ENCODE assay signal across 8 mouse cellular contexts in the genomic region with DNA sequence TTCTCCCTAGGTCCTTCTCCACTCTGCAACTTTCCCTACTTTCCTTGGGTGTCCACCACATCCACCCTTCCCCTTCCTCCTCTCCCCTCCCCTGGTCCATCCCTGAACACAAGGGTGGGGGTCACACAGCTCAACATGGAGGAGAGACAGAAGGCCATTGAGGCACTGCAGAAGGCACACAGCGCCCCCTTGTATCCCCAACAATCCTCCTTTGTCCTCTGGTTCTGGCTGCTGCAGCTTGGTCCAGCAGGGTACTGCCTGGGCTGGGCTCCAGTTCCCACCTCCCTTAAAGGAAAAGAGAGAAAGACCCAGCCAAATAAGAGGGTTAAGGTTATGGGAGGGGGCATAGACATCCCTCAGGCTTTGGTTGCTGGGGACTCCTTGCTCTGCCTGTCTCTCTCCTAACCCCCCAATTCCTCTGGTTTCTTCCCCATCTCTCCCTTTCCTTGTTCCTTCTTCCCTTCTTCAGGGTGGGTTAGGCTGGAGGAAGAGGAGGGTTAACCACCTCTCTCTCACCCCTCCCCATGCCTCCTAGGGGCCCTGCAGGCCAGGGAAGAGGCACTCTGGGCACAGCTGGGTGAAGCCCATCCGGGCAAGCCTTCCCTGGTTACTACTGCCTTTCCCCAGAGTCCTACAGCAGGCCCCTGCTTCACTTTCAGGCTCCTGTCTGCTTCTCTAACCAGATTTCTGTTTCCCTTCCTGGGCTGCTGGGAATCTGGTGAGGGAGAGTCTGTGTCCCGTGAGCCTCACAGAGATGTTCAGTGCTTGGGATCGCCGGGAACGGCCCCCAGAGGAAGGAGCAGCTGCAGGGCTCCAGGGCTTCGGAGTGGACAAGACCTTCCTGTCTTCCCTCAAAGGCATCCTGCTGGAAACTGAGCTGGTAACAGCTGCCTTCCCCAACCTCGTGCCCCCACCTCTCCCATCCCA. TPM values are rescaled to one million over a fixed set of nuclear protein-coding genes. Genes with fewer than 3 reads are reported as not detected.
DNase-seq lines count a peak whose midpoint lies in the region; ATAC-seq lines count a peak whose summit lies in the region.

A gene (plus strand): TSS at position 358 of the 927 bp plus-strand sequence.

- no peak for DNase-seq in heart, adult 8-10 months (ENCODE audit: low spot score)
- peak; percentile 75 for DNase-seq in embryonic facial prominence, embryonic 14.5 days (ENCODE audit: low spot score)
- no peak for DNase-seq in intestine, embryonic 14.5 days (ENCODE audit: low spot score)
- no peak for DNase-seq in Muller cell, postnatal 12 days (ENCODE audit: inconsistent ontology term)
- DNase-seq in urinary bladder, adult 2 months (ENCODE audit: low spot score), result no peak

- H3K27ac ChIP-seq in heart, embryonic 12.5 days (ENCODE audit: poor library complexity, severe bottlenecking), result 0 out of 2 replicates have a peak within 1 kb of the TSS, but pooled peaks have one; percentile 5
- peak within 1 kb of the TSS; percentile 82 for H3K27ac ChIP-seq in embryonic facial prominence, embryonic 14.5 days (replicated peaks; ENCODE audit: low read depth, low read length)
- peak within 1 kb of the TSS; percentile 75 for H3K27ac ChIP-seq in intestine, embryonic 14.5 days (ENCODE audit: low read depth)
- peak within 1 kb of the TSS; percentile 92 for H3K27ac ChIP-seq in limb, embryonic 13.5 days
- 0 out of 2 replicates have a peak within 1 kb of the TSS, but pooled peaks have one; percentile 36 for H3K27ac ChIP-seq in stomach, embryonic 16.5 days (ENCODE audit: low read length)

- H3K9ac ChIP-seq in heart, embryonic 12.5 days, result peak within 1 kb of the TSS; percentile 21; the same call in 1 of the 2 replicates
- peak within 1 kb of the TSS; percentile 39; the same call in 1 of the 2 replicates for H3K9ac ChIP-seq in embryonic facial prominence, embryonic 14.5 days (ENCODE audit: low read depth, low read length)
- 0 out of 2 replicates have a peak within 1 kb of the TSS, but pooled peaks have one; percentile 11 for H3K9ac ChIP-seq in intestine, embryonic 14.5 days (ENCODE audit: low read length)
- peak within 1 kb of the TSS; percentile 53 for H3K9ac ChIP-seq in limb, embryonic 13.5 days
- H3K9ac ChIP-seq in stomach, embryonic 16.5 days (ENCODE audit: low read length), result peak within 1 kb of the TSS; percentile 26; the same call in 1 of the 2 replicates

- peaks cover 14% of the 10 kb centered on the region for H3K4me1 ChIP-seq in heart, embryonic 12.5 days (replicated peaks)
- peaks cover 9% of the 10 kb centered on the region for H3K4me1 ChIP-seq in embryonic facial prominence, embryonic 14.5 days (ENCODE audit: control insufficient read depth, insufficient read depth, low read length)
- H3K4me1 ChIP-seq in intestine, embryonic 14.5 days (replicated peaks; ENCODE audit: control insufficient read depth, insufficient read depth, low read length), result peaks cover 11% of the 10 kb centered on the region
- H3K4me1 ChIP-seq in limb, embryonic 13.5 days, result peaks cover 35% of the 10 kb centered on the region
- H3K4me1 ChIP-seq in stomach, embryonic 16.5 days (ENCODE audit: control insufficient read depth, insufficient read depth, low read length), result 0 out of 2 replicates have a peak, but pooled peaks cover 6% of the 10 kb centered on the region

- WGBS in heart, embryonic 12.5 days, result 21% methylated on average over 8 of the region's 8 CpGs
- 11% methylated on average over 8 of the region's 8 CpGs for WGBS in embryonic facial prominence, embryonic 14.5 days
- WGBS in intestine, embryonic 14.5 days, result 37% methylated on average over 8 of the region's 8 CpGs
- WGBS in limb, embryonic 13.5 days, result 29% methylated on average over 8 of the region's 8 CpGs
- WGBS in stomach, embryonic 16.5 days, result 36% methylated on average over 8 of the region's 8 CpGs

- no peaks in the 10 kb centered on the region for H3K9me3 ChIP-seq in heart, embryonic 12.5 days (replicated peaks)
- H3K9me3 ChIP-seq in embryonic facial prominence, embryonic 14.5 days (ENCODE audit: control insufficient read depth, low read length), result no peaks in the 10 kb centered on the region
- no peaks in the 10 kb centered on the region for H3K9me3 ChIP-seq in intestine, embryonic 14.5 days (ENCODE audit: control insufficient read depth, low read length)
- no peaks in the 10 kb centered on the region for H3K9me3 ChIP-seq in limb, embryonic 13.5 days
- H3K9me3 ChIP-seq in stomach, embryonic 16.5 days (replicated peaks; ENCODE audit: control insufficient read depth, low read length), result no peaks in the 10 kb centered on the region

- peaks cover 5% of the 10 kb centered on the region for H3K36me3 ChIP-seq in heart, embryonic 12.5 days
- H3K36me3 ChIP-seq in embryonic facial prominence, embryonic 14.5 days (ENCODE audit: control insufficient read depth, insufficient read depth, low read length), result no peaks in the 10 kb centered on the region
- no peaks in the 10 kb centered on the region for H3K36me3 ChIP-seq in intestine, embryonic 14.5 days (ENCODE audit: control insufficient read depth, insufficient read depth, low read length)
- H3K36me3 ChIP-seq in limb, embryonic 13.5 days, result no peaks in the 10 kb centered on the region
- no peaks in the 10 kb centered on the region for H3K36me3 ChIP-seq in stomach, embryonic 16.5 days (ENCODE audit: control insufficient read depth, insufficient read depth, low read length)

- peaks cover 10% of the 10 kb centered on the region; the same call in 1 of the 2 replicates for H3K27me3 ChIP-seq in heart, embryonic 12.5 days (replicated peaks)
- no peaks in the 10 kb centered on the region for H3K27me3 ChIP-seq in embryonic facial prominence, embryonic 14.5 days (replicated peaks; ENCODE audit: control insufficient read depth, insufficient read depth, low read length)
- H3K27me3 ChIP-seq in intestine, embryonic 14.5 days (replicated peaks; ENCODE audit: control insufficient read depth, insufficient read depth, low read length), result no peaks in the 10 kb centered on the region
- H3K27me3 ChIP-seq in limb, embryonic 13.5 days, result no peaks in the 10 kb centered on the region
- H3K27me3 ChIP-seq in stomach, embryonic 16.5 days (ENCODE audit: control insufficient read depth, insufficient read depth, low read length), result no peaks in the 10 kb centered on the region; the same call in 1 of the 2 replicates

- no peak within 1 kb of the TSS for H3K4me3 ChIP-seq in heart, embryonic 12.5 days
- H3K4me3 ChIP-seq in embryonic facial prominence, embryonic 14.5 days (ENCODE audit: low read depth, low read length), result no peak within 1 kb of the TSS
- no peak within 1 kb of the TSS for H3K4me3 ChIP-seq in intestine, embryonic 14.5 days (ENCODE audit: low read depth, low read length)
- H3K4me3 ChIP-seq in limb, embryonic 13.5 days, result peak within 1 kb of the TSS; percentile 23
- H3K4me3 ChIP-seq in stomach, embryonic 16.5 days (replicated peaks; ENCODE audit: low read length), result no peak within 1 kb of the TSS

- H3K4me2 ChIP-seq in heart, embryonic 12.5 days, result no peak within 1 kb of the TSS
- peak within 1 kb of the TSS; percentile 25 for H3K4me2 ChIP-seq in embryonic facial prominence, embryonic 14.5 days (ENCODE audit: low read depth, low read length)
- 0 out of 2 replicates have a peak within 1 kb of the TSS, but pooled peaks have one; percentile 4 for H3K4me2 ChIP-seq in intestine, embryonic 14.5 days (ENCODE audit: low read length)
- H3K4me2 ChIP-seq in limb, embryonic 13.5 days (replicated peaks), result peak within 1 kb of the TSS; percentile 48
- no peak within 1 kb of the TSS for H3K4me2 ChIP-seq in stomach, embryonic 16.5 days (ENCODE audit: low read depth, low read length)

- ATAC-seq in heart, embryonic 12.5 days (ENCODE audit: insufficient number of reproducible peaks, low FRiP score), result no peak
- peak; percentile 44 for ATAC-seq in embryonic facial prominence, embryonic 14.5 days (ENCODE audit: low read depth)
- peak; percentile 32; the same call in 1 of the 2 replicates for ATAC-seq in intestine, embryonic 14.5 days (replicated peaks; ENCODE audit: low FRiP score, low TSS enrichment, low read depth)
- peak; percentile 57 for ATAC-seq in limb, embryonic 13.5 days (ENCODE audit: low FRiP score, low read depth)
- peak; percentile 38 for ATAC-seq in stomach, embryonic 16.5 days (ENCODE audit: insufficient read depth, low FRiP score)

RNA-seq across cellular contexts. Expression of the gene that starts here (rescaled TPM):
- 0.57 and 0.89 TPM in 2 replicates for polyA plus RNA-seq in heart, embryonic 12.5 days (2016; fragmentation: Nextera tagmentation; extraction: Ambion mirVana)
- total RNA-seq in heart, adult 8-10 months (2022), result 1 to 10 TPM in 1 of 4 experiments, under 1 TPM in 1, not detected in 2; 0.41 to 1.2 TPM
- 13.7 and 14.8 TPM in 2 replicates for polyA plus RNA-seq in embryonic facial prominence, embryonic 14.5 days (2014; fragmentation: Nextera tagmentation; extraction: Ambion mirVana)
- 3.3 and 4.6 TPM in 2 replicates for polyA plus RNA-seq in intestine, embryonic 14.5 days (2014; fragmentation: Nextera tagmentation; extraction: Ambion mirVana)
- 16.1 and 17.6 TPM in 2 replicates for polyA plus RNA-seq in limb, embryonic 13.5 days (2015; fragmentation: Nextera tagmentation; extraction: Ambion mirVana)
- 3.4 and 4.9 TPM in 2 replicates for polyA plus RNA-seq in stomach, embryonic 16.5 days (2015; fragmentation: Nextera tagmentation; extraction: Ambion mirVana)
- 4.2 and 5.1 TPM in 2 replicates for polyA plus RNA-seq in urinary bladder, adult 2 months (2012; rRNA removed)

Comparison
In these comparisons a context has a peak if more than half of its experiments do, and no peak if none do; other contexts are left out.
1. H3K27ac ChIP-seq: peak in every context shown above with its lines; median percentile 92 in limb, embryonic 13.5 days; 82 in embryonic facial prominence, embryonic 14.5 days; 75 in intestine, embryonic 14.5 days; 36 in stomach, embryonic 16.5 days; 5 in heart, embryonic 12.5 days.
2. H3K4me2 ChIP-seq: peak in embryonic facial prominence, embryonic 14.5 days (single experiment), intestine, embryonic 14.5 days (single experiment) and limb, embryonic 13.5 days (single experiment); none in heart, embryonic 12.5 days (single experiment) and stomach, embryonic 16.5 days (single experiment).
3. Peak in every context shown above with its lines, with median percentiles within 50 percentile points of each other: H3K9ac ChIP-seq.